Mouse (Mus musculus) adrenal gland, postnatal 36 days (tissue): ENCODE data around the gene Cxcl1. TPM values are rescaled to one million over a fixed set of nuclear protein-coding genes. Genes with fewer than 3 reads are reported as not detected.
A peak's percentile ranks its signal among the peaks of the same experiment; 100 is the strongest.

Experiments used
- DNase-seq, 2 experiments: peaks; one replicate each; pipeline ENCODE4 v3.0.0; 2021; ENCODE audit warnings: mixed read lengths in 1 of 2
- total RNA-seq, 2 experiments: library from RNA; stranded (reverse); gene quantifications; 2 replicates each; pipeline ENCODE4 v1.2.3; 2021

Cxcl1 gene
- total RNA-seq, 2 experiments from 2014 or later, result 0.33 to 0.36 TPM

DNA sequence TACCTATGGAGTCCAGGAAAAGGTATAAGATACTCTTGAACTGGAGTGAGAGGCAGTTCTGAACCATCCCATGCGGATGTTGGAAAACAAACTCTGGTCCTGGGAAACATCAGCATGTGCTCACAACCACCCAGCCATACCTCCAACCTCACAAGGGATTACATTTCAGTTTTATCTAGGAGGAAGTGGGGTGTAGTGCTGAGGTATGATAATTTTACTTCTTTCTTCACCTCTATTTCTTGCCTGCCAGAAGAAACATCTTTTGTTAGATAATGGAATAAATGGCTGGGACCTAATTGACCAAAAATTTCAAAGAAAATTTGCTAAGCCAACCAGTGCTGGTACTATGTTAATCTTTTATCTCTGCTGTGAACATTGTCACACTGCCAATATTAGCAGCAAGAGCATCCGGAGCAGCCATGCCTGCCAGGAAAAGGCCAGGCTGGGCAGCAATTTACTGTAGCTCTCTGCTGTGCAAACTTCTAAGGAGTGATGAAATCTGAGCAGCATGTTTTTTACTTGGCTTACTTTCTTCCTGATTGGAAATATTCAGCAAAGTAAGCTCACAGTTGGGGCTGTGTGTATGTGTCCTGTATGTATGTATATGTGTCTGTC is 6.3 kb upstream of the Cxcl1 start:
- peak; percentile 17 to 28 for DNase-seq

DNA sequence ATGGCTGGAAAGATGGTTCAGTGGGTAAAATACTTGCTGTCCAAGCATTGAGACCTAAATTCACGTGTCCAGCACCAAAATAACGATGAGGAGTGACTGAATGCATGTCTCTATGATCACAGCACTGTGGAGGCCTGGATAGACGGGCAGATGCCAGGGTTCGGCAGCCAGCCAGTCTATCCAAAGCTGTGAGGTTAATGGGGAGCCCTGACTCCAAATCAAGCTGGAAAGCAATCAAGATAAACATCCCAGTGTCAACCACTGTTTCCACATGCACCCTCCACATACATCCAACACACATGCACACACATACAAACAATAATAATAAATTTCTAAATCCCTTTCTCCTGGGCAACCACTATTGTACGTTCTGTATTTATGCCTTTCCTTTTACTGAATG is 2.4 kb upstream of the Cxcl1 start:
- DNase-seq, result no peak

DNA sequence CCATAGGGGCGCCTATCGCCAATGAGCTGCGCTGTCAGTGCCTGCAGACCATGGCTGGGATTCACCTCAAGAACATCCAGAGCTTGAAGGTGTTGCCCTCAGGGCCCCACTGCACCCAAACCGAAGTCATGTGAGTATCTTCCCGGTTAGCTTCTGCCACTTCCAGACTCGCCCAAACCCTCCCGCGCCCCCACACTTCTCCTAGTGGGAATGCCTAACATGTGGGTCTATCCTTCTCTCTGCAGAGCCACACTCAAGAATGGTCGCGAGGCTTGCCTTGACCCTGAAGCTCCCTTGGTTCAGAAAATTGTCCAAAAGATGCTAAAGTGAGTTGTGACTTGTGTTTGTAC is 398 bp downstream of the Cxcl1 start:
- DNase-seq, result no peak

DNA sequence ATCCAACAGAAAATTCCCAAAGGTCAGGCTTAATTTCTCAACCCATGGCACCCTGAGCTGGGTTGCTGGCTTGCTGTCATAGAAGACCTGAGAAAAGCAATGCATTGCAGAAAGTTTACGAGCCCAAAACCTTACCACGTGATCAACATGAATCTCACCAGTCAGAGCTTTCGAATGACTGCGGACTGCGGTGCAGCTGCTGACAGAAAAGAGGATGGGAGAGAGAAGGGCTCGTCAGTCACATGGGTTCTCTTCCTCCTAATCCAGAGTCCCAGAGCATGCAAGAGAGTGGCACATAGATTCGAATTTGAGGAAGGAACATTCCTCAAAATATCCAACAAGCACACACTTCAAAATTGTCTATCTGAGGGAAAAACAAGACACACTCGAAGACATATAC is 3.2 kb downstream of the Cxcl1 start:
- no peak for DNase-seq

DNA sequence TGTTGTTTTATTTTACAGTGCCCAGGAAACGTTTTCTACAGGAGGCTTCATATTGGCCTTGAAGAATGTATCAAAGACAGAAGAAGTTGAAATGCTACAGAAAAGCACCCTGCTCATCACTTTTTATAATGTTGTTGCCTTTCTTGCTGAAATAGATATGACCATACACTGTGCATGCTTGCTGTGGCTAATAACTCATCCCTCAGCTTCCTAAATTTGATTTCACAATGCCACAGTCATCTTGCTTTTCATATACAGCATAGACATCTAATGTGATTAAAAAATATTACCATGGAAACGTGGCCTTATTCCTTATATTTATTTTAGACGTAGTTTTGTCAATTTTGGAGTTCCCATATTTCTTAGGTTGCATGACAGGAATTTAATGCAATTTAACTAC is 6.4 kb downstream of the Cxcl1 start:
- DNase-seq, result no peak

DNA sequence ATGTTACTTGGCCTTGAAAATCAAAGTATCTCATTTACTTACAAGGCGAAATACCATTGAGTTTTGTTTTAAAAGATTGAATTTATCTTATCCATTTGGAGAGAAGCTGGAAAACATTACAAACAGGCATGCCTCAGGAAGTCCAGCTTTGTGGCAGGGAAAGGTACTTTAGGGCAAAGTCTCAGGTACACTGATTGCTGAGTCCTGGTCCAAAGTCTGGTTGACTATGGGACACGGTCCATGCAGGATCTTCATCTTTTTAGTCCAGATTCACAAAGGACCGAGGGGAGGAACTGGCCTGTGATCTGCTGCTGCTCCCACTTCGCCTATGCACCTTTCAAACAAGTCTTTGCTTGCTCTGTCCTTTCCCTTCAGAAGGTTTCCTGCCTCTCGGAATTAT is 8.3 kb downstream of the Cxcl1 start:
- DNase-seq, result no peak

DNA sequence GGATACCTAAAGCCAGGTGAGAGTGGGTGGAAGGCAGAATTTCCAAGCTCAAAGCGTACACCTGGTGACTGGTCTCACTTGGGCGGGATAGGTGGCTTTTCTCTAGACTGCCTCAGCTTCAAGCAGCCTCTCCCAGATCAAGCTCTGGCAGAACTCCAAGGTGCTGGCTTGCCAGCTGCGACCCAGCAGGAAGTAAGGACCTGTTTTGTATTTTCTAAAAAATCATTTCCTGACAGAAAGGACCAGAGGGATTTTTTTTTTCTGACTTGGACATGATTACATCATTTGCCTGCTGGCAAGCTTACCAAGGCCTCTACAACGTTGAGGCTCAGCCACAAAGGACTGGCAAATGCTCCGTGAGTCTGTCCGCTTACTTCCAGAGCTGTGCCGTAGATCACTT is 9.1 kb downstream of the Cxcl1 start:
- DNase-seq, result peak; percentile 71 to 80

DNA sequence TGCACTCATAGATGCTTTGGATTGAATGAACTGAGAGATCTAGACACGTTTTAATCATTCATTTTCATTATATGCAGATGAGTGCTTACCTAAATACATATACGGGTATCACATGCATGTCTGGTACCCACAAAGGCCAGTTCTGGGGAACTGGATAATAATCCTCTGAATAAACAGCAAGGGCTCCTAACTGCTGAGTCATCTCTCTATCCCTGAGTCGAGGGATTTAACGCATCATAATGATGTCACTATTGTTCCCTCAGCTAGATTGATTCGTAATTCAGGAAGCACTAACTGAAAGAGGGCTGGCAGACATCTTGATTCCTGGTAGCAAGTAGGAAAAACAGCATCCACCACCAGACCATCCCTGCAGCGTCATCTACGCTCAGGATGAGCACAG is 9.6 kb downstream of the Cxcl1 start:
- no peak for DNase-seq

DNA sequence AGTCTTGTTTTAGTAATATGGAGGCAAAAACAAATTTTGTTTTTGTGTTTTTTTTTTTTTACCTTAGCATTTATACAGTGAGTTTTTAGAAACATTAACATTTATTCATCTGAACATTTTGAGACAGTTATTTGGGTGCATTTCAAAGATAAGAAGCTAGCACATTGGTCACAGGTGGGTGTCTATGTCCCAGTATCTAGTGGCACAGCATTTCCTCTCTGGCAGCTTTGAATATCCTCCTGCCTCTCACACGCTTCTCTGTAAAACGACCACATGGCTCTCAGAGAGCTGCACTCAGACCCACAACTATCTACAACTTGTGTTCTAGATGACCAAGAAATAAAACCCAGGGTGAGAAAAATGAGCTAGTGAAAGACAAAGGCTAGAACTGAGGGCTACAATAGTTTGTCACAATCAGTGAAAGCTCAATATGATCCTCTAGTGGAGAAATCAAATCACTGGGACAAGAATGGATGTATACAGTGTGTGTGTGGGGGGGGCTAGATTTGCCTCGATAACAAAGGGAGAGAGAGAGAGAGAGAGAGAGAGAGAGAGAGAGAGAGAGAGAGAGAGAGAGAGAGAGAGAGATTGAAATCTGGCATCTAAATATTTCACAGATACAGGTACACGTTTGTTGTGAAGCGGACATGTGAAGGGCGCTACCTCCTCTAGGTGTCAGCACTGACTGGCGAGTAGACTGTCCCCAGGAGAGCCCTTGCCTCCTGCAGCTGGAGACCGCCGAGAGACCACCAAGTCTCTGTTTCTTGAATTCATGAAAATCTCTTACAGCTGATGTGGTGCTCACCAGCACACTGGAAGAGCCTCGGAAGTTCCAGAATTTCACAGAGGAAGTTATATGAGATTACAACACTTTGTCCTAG is 11.6 kb downstream of the Cxcl1 start:
- no peak for DNase-seq

DNA sequence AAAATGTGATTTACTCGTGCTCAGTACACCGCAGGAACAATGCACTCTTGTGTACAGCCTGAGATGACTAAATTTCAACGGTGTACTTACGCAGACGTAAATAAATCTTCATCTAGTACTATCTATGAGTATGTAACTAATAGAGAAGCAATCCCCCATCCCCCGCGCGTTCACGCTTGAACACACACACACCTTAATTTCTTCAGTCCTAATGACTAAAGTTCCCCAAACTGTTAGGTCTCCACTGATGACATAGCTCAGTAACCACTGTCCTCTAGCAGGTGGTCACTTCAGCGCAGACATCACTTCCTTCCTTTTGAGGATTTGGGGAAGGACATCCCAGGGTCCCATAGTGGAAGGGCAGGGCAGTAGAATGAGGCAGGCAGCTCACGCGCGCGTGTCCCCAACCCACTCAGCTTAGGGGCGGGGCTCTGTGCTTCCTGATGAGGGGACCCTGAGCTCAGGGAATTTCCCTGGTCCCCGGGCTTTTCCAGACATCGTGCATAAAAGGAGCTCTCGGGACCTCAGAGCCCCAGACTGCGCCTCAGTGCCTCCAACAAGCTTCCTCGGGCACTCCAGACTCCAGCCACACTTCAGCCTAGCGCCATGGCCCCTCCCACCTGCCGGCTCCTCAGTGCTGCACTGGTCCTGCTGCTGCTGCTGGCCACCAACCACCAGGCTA is 12.4 kb downstream of the Cxcl1 start, which contains the start of gene Cxcl2:
Gene Cxcl2, plus strand, starts transcription at position 533 of the 682 bp plus-strand sequence.
- peak in 1 of 2 experiments; percentile 18 for DNase-seq

DNA sequence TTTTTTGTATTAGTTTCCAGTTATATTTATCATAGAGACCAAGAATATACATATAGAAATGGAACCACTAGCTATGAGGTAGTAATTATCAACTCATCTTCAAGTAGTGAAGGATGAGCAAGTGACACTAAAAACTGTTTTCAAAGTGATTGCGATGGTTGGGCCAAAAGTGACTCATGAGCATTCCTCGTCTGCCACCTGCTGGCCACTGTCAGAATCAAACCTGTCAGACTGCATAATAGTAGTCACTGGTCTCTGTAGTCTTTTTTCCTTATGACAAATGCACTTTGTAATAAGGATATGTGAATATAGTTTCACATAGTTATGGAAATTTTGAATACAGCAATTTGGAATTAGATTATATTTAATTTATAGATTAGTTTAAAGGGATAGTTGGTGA is 17.9 kb downstream of the Cxcl1 start:
- peak; percentile 71 to 76 for DNase-seq

DNA sequence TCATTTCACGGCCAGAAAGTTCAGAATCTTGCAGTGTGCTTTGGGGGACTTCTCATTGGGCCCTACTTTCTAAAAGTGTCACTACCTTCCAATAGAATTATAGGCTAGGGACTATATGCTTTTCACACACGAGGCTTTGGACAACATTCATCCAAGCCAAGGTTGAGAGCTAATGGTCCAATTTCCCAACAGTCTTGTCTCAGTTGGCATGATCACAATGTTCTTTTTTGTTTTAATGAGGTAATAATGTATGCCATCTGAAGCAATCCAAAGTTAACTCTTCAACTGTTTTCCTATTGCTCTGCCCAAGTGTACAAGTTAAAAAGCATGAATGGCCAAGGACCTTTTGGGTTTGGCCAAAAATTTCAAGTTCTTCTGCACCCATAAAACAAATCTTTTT is 28.5 kb downstream of the Cxcl1 start:
- DNase-seq, result no peak

DNA sequence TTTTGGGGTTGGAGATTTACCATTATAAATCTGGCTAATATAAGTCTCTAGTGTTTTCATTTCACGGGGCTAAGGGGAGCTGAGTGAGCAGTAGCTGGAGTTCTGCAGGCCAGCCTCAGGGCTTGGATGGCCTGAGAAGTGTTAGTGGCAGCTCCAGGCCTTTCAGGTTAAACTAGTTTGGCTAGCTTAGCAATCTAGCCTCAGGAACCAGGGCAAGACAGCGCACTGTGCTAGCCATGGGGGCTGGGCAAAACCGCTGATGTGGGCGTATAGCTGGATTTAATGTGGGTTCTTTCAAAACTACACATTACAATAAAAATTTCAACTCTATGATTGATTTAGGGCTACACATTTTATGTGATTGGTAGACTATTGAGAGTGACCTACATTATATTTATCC is 31.9 kb downstream of the Cxcl1 start:
- no peak for DNase-seq

DNA sequence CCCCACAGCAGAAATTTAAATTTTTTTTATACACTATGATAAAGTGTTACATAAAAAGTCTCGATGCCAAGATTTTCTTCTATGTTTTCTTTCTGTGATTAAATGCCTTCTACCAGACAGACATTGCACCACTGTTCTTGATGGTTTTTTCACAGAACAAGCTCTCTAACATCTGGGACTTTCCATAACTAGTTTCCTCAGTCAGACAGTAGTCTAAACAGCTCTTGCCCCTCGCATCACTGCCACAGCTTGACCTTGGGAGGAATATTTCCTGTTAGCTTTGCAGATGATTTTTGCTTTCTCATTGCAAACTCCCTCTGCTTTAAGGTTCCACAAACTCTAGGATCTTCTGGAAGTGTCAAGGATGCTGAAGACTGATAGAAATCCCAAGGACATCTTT is 39.5 kb downstream of the Cxcl1 start:
- DNase-seq, result peak in 1 of 2 experiments; percentile 7

DNA sequence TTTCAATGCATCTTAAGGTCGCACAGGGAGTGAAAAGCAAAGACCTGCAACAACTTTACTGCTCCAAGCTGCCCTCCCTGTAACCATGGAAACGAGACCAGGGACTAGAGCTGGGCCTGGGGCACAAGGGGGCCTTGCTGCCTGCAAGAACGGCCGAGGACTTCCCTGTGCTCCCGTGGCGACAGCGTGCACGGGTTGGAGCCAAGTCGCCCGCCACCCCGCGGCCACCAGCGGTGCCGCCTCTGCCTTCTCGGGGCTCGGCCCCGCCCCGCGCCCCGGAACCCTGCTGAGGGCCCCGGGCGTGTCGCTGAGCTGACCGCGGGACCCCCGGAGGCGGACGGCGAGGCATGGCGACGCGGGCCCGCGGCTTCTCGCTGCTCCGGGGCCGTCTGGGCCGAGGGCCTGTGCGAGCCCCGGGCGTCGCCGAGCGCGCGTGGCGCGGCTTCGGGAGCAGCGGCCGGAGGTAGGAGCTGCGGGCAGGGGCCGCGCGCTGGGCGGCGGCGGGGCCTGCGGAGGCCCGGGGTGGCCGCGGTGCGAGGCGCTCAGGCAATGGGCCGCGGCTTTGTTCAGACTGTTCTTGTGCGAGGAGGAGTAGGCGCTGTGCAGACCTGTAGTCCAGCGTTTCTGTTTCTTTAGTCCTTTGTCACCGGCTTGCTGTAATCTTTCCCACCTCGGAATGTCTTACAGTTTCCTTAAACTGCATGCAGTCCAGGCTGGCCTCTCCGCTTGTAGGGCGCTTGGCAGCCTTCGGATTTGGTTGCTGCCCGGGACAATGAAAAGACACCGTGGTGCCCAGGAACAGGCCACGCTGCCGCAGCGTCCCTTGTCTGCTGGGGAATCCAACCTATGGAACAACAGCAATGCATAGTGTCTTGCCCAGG is 40.2 kb downstream of the Cxcl1 start, which contains the start of gene Mthfd2l:
Gene Mthfd2l, plus strand, starts transcription at position 147 of the 881 bp plus-strand sequence.
- DNase-seq, result peak; percentile 91 to 94

DNA sequence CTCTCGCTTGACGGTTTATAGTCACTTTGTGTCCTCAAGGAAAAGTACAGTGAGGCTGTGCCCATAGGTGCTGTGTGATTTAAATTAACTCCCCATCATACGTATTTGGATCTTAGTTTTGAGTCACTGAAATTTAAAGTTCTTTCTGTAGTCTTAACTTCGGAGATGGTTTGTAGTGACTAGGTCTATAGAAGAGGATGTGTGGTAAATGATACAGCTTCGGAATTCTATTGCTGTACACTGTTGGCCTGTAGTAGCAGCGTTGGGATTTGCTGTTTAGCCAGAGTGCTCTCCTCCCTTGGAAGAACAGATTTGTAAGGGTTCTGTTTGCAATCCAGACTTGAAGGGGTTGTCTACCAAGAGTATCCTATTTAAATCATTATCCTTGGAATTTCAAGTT is 40.9 kb downstream of the Cxcl1 start:
- no peak for DNase-seq

DNA sequence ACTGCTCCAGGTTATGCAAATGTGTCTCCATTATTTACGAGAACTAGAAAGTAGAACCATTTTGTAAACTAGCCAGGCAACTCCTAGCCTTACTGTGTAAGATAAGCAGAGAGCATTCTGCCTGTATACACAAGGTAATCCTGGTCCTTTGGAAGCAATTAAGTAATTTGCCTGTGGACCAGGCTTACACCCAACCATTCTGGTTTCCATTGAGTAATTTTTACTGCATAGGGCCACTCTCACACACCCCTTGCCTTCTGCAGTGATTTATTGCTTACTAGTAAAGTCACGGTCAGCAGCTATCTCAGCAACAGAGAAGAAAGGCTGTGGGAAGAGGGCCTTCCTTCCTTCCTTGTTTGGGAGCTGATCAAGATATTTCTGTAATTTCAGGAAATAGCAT is 45.7 kb downstream of the Cxcl1 start:
- DNase-seq, result no peak

Other genes starting within 250 kb of the Cxcl1 start
- not detected for gene Cxcl5, start 131.9 kb upstream of the Cxcl1 start, total RNA-seq
- gene Ppbp, start 122.7 kb upstream of the Cxcl1 start, total RNA-seq, result 1 to 10 TPM; 1.5 to 2.7 TPM
- gene Pf4, start 118.8 kb upstream of the Cxcl1 start, total RNA-seq, result 10 to 100 TPM; 13.5 to 20.6 TPM
- gene Cxcl3, start 105.1 kb upstream of the Cxcl1 start, total RNA-seq, result not detected
- not detected for gene Cxcl15, start 96.7 kb upstream of the Cxcl1 start, total RNA-seq
- gene Cxcl2, start 12.6 kb downstream of the Cxcl1 start, total RNA-seq, result 1 to 10 TPM in 1 of 2 experiments, not detected in 1; 1.2 TPM
- 10 to 100 TPM; 19.8 TPM for gene Mthfd2l, start 39.9 kb downstream of the Cxcl1 start, total RNA-seq
- gene Epgn, start 136.2 kb downstream of the Cxcl1 start, total RNA-seq, result not detected
- not detected for gene Ereg, start 183.4 kb downstream of the Cxcl1 start, total RNA-seq
- gene Areg, start 248.4 kb downstream of the Cxcl1 start, total RNA-seq, result under 1 TPM in 1 of 2 experiments, not detected in 1; 0.76 TPM